Mouse (Mus musculus): ENCODE data around the gene Prc1. TPM values are rescaled to one million over a fixed set of nuclear protein-coding genes. Genes with fewer than 3 reads are reported as not detected.

The Prc1 gene
- polyA plus RNA-seq, 2 experiments, result 76.5 to 131 TPM

DNA sequence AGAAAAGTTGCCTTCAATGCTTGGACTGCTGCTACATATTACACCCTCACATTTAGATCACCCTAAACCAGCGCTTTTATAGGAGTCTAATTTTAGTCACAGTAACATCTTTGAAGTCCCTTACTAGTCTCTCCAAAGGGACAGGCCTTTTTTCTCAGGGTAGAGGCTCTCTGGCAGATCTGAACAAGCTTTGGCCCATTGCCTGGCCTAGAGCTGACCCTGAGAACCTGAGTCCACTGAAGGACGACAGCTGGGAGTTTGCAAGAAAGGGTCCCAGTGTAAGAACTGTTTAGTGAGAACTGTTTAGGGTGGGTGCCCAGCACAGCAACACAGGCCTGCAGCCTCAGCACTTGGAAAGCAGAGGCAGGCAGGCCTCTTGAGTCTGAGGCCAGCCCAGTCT, 71.5 kb downstream of the Prc1 start:
- 67% methylated on average over 2 of the region's 2 CpGs for WGBS (ENCODE audit: insufficient replicate concordance)
- TF ChIP-seq CTCF (IDR thresholded peaks at IDR 0.05; ENCODE audit: low read depth) (no peak), EP300 (IDR thresholded peaks at IDR 0.05; ENCODE audit: low read depth) (no peak)
- DNase-seq (ENCODE audit: low read depth in 3 of 3, low spot score in 3 of 3) (no peak), ATAC-seq (ENCODE audit: insufficient read depth) (no peak)
- no peak overlapping the region for H3K4me3 ChIP-seq (ENCODE audit: insufficient read depth in 1 of 2, low read depth in 2 of 2, low read length in 2 of 2)
- no peak overlapping the region for H3K27ac ChIP-seq
- no peak overlapping the region for H3K9ac ChIP-seq (replicated peaks)
- no peaks in the 10 kb centered on the region for H3K36me3 ChIP-seq (replicated peaks; ENCODE audit: control insufficient read depth, insufficient read depth, low read depth)
- H3K27me3 ChIP-seq (ENCODE audit: control insufficient read depth, insufficient read depth, low read length), result peaks cover 8% of the 10 kb centered on the region
- no peak overlapping the region for H3K4me2 ChIP-seq (ENCODE audit: low read depth)
- H3K4me1 ChIP-seq (replicated peaks; ENCODE audit: control insufficient read depth in 2 of 2, insufficient read depth in 2 of 2, low read length in 1 of 2), result peaks cover 0 to 7% of the 10 kb centered on the region in 2 experiments; a peak in 1 of 4 replicates
- no peaks in the 10 kb centered on the region for H3K9me3 ChIP-seq (ENCODE audit: control insufficient read depth, low read length)

Other genes with a start within 250 kb of the Prc1 start
- gene Idh2, start 179.1 kb upstream of the Prc1 start, polyA plus RNA-seq (2012; rRNA removed), result 83.7 and 88.2 TPM in 2 replicates
- 128 and 132 TPM in 2 replicates for gene Idh2, start 179.1 kb upstream of the Prc1 start, polyA plus RNA-seq (2014; fragmentation: Nextera tagmentation; extraction: Ambion mirVana)
- 6.1 and 6.4 TPM in 2 replicates for gene Sema4b, start 107.6 kb upstream of the Prc1 start, polyA plus RNA-seq (2012; rRNA removed)
- 8.5 and 9.9 TPM in 2 replicates for gene Sema4b, start 107.6 kb upstream of the Prc1 start, polyA plus RNA-seq (2014; fragmentation: Nextera tagmentation; extraction: Ambion mirVana)
- 43.1 and 45.9 TPM in 2 replicates for gene Cib1, start 61.6 kb upstream of the Prc1 start, polyA plus RNA-seq (2012; rRNA removed)
- 90.6 and 94.2 TPM in 2 replicates for gene Cib1, start 61.6 kb upstream of the Prc1 start, polyA plus RNA-seq (2014; fragmentation: Nextera tagmentation; extraction: Ambion mirVana)
- 1.3 TPM in 2 replicates for gene Gdpgp1, start 61.6 kb upstream of the Prc1 start, polyA plus RNA-seq (2012; rRNA removed)
- gene Gdpgp1, start 61.6 kb upstream of the Prc1 start, polyA plus RNA-seq (2014; fragmentation: Nextera tagmentation; extraction: Ambion mirVana), result 1.1 and 1.2 TPM in 2 replicates
- gene Ttll13, start 48.1 kb upstream of the Prc1 start, polyA plus RNA-seq (2012; rRNA removed), result 0.11 and 0.23 TPM in 2 replicates
- 0.18 and 0.20 TPM in 2 replicates for gene Ttll13, start 48.1 kb upstream of the Prc1 start, polyA plus RNA-seq (2014; fragmentation: Nextera tagmentation; extraction: Ambion mirVana)
- gene Ngrn, start 33.2 kb upstream of the Prc1 start, polyA plus RNA-seq (2012; rRNA removed), result 14.2 and 21.4 TPM in 2 replicates
- 26.7 and 28.3 TPM in 2 replicates for gene Ngrn, start 33.2 kb upstream of the Prc1 start, polyA plus RNA-seq (2014; fragmentation: Nextera tagmentation; extraction: Ambion mirVana)
- gene Vps33b, start 24.8 kb upstream of the Prc1 start, polyA plus RNA-seq (2012; rRNA removed), result 5.3 and 6.7 TPM in 2 replicates
- 3.6 and 4.2 TPM in 2 replicates for gene Vps33b, start 24.8 kb upstream of the Prc1 start, polyA plus RNA-seq (2014; fragmentation: Nextera tagmentation; extraction: Ambion mirVana)
- gene Rccd1, start 30.0 kb downstream of the Prc1 start, polyA plus RNA-seq (2012; rRNA removed), result 4.4 and 6.6 TPM in 2 replicates
- 1.6 and 2.8 TPM in 2 replicates for gene Rccd1, start 30.0 kb downstream of the Prc1 start, polyA plus RNA-seq (2014; fragmentation: Nextera tagmentation; extraction: Ambion mirVana)
- 3.8 and 7.1 TPM in 2 replicates for gene Unc45a, start 46.6 kb downstream of the Prc1 start, polyA plus RNA-seq (2012; rRNA removed)
- gene Unc45a, start 46.6 kb downstream of the Prc1 start, polyA plus RNA-seq (2014; fragmentation: Nextera tagmentation; extraction: Ambion mirVana), result 5.6 and 7.3 TPM in 2 replicates
- 5.0 and 5.3 TPM in 2 replicates for gene Hddc3, start 48.7 kb downstream of the Prc1 start, polyA plus RNA-seq (2012; rRNA removed)
- 2.8 and 4.6 TPM in 2 replicates for gene Hddc3, start 48.7 kb downstream of the Prc1 start, polyA plus RNA-seq (2014; fragmentation: Nextera tagmentation; extraction: Ambion mirVana)
- gene Man2a2, start 76.9 kb downstream of the Prc1 start, polyA plus RNA-seq (2012; rRNA removed), result 4.9 TPM in 2 replicates
- gene Man2a2, start 76.9 kb downstream of the Prc1 start, polyA plus RNA-seq (2014; fragmentation: Nextera tagmentation; extraction: Ambion mirVana), result 1.5 and 1.7 TPM in 2 replicates
- 9.8 and 11.9 TPM in 2 replicates for gene Fes, start 93.5 kb downstream of the Prc1 start, polyA plus RNA-seq (2012; rRNA removed)
- gene Fes, start 93.5 kb downstream of the Prc1 start, polyA plus RNA-seq (2014; fragmentation: Nextera tagmentation; extraction: Ambion mirVana), result 9.0 and 10.1 TPM in 2 replicates
- gene Furin, start 111.0 kb downstream of the Prc1 start, polyA plus RNA-seq (2012; rRNA removed), result 6.0 and 6.7 TPM in 2 replicates
- 3.8 and 4.5 TPM in 2 replicates for gene Furin, start 111.0 kb downstream of the Prc1 start, polyA plus RNA-seq (2014; fragmentation: Nextera tagmentation; extraction: Ambion mirVana)
- 12.1 and 19.8 TPM in 2 replicates for gene Blm, start 240.7 kb downstream of the Prc1 start, polyA plus RNA-seq (2012; rRNA removed)
- gene Blm, start 240.7 kb downstream of the Prc1 start, polyA plus RNA-seq (2014; fragmentation: Nextera tagmentation; extraction: Ambion mirVana), result 24.8 and 28.1 TPM in 2 replicates

Data from liver, embryonic 14.5 days (tissue).